Mouse (Mus musculus) lung, postnatal 0 days (tissue): ENCODE measurements around the gene Tll1.

Experiments
- CTCF ChIP-seq: IDR thresholded peaks from 2 replicates; pipeline ENCODE4 v1.5.1; 2016; ENCODE audit warnings: antibody characterized with exemption, mild to moderate bottlenecking
- EP300 ChIP-seq: IDR thresholded peaks from 2 replicates; pipeline ENCODE4 v1.6.1; 2016; ENCODE audit warnings: antibody characterized with exemption, mild to moderate bottlenecking, control low read depth

DNA sequence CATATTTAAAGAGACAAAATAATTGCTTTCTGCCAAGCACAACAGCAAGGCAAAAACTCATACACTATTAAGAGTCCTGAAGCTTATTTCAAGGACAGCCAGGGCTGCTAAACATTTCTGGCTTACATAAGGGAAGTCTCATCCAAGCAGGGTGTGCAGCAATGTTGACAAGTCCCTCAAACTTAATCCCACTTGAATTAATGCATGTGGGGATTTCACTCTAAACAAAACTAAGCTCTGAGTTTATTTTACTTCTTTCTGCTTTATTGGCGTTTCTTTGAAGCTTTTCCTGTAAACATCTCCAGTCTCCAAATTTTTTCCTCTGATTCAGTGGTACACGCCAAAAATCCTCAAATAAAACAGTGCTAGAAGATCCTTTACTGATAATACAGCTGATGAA is 146.2 kb downstream of the Tll1 start:
- TF ChIP-seq EP300: no peak
- no peak for TF ChIP-seq CTCF
